ENCODE assay signal across 17 mouse cellular contexts in the genomic region with DNA sequence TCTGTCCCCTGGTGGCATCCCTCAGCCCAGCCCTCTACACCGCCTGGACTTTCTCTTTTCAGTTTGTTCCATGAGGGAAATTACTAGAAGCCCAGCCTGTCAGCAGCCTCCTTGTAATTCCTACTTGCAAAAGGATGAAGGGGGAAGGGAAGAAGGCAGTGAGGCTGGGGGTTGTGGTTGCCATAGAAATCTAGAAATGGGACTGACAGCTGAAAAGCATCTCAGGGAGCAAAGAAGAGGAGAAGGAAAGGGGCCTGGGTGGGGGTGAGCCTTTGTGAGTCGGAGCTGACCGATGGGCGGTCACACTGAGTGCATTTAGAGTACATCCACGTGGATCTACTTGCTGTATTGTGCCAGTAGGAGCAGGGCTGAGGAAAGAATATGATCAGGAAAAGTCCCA. TPM values are rescaled to one million over a fixed set of nuclear protein-coding genes. Genes with fewer than 3 reads are reported as not detected.
DNase-seq lines count a peak whose midpoint lies in the region; ATAC-seq and TF ChIP-seq lines count a peak whose summit lies in the region.
"Had no signal": no experiment of that assay in that cellular context is flagged by ENCODE, and none has a peak within 500 bp of the region (broad histone marks: within the 10 kb centered on the region; RNA-seq: fewer than 3 reads in every experiment).

No protein-coding gene starts in this region.

- no peak for TF ChIP-seq CTCF in midbrain, postnatal 0 days (IDR thresholded peaks at IDR 0.05)

- no peak overlapping the region for H3K4me2 ChIP-seq in hindbrain, embryonic 14.5 days (replicated peaks)
- H3K4me2 ChIP-seq in midbrain, postnatal 0 days (ENCODE audit: low read depth, low read length, poor library complexity, severe bottlenecking) = no peak overlapping the region
- H3K4me2 ChIP-seq: heart, embryonic 15.5 days; stomach, embryonic 15.5 days had no signal

- peak; percentile 50 for DNase-seq in embryo, embryonic 11 days
- DNase-seq in forebrain, embryonic 10.5 days (ENCODE audit: extremely low spot score, low spot score) = peak; percentile 42
- peak; percentile 34 for DNase-seq in hindbrain, embryonic 14.5 days (ENCODE audit: low spot score)
- DNase-seq in midbrain, postnatal 0 days (ENCODE audit: low spot score) = peak; percentile 40
- no peak for DNase-seq in adrenal gland, postnatal 10 days
- no peak for DNase-seq in heart, postnatal 14 days
- DNase-seq in natural killer cell, adult 2 months (ENCODE audit: low spot score in 2 of 2) = no peak
- DNase-seq: cerebellum, adult 2 months; kidney, postnatal 25 days; lung, postnatal 36 days had no signal

- no peak overlapping the region for H3K9ac ChIP-seq in hindbrain, embryonic 14.5 days
- H3K9ac ChIP-seq in midbrain, postnatal 0 days (replicated peaks; ENCODE audit: low read length, poor library complexity, severe bottlenecking) = no peak overlapping the region; the same call in 1 of the 2 replicates
- H3K9ac ChIP-seq: heart, embryonic 15.5 days; stomach, embryonic 15.5 days had no signal

- peaks cover 31% of the 10 kb centered on the region for H3K4me1 ChIP-seq in forebrain, embryonic 10.5 days
- H3K4me1 ChIP-seq in hindbrain, embryonic 14.5 days (replicated peaks; ENCODE audit: control insufficient read depth, insufficient read depth, low read length) = peaks cover 23% of the 10 kb centered on the region
- peaks cover 16% of the 10 kb centered on the region for H3K4me1 ChIP-seq in midbrain, postnatal 0 days (ENCODE audit: insufficient read depth, low read length)
- H3K4me1 ChIP-seq: stomach, embryonic 15.5 days had no signal

- H3K4me3 ChIP-seq in forebrain, embryonic 10.5 days = no peak overlapping the region
- no peak overlapping the region for H3K4me3 ChIP-seq in hindbrain, embryonic 14.5 days (replicated peaks; ENCODE audit: low read length)
- no peak overlapping the region for H3K4me3 ChIP-seq in midbrain, postnatal 0 days (ENCODE audit: low read depth, low read length)
- H3K4me3 ChIP-seq: heart, embryonic 15.5 days; stomach, embryonic 15.5 days had no signal

- 38% methylated on average over 5 of the region's 5 CpGs for WGBS in forebrain, embryonic 10.5 days
- 11% methylated on average over 5 of the region's 5 CpGs for WGBS in hindbrain, embryonic 14.5 days
- WGBS in midbrain, postnatal 0 days = 16% methylated on average over 5 of the region's 5 CpGs

- H3K27me3 ChIP-seq in forebrain, embryonic 10.5 days (ENCODE audit: poor library complexity, severe bottlenecking) = no peaks in the 10 kb centered on the region
- no peaks in the 10 kb centered on the region for H3K27me3 ChIP-seq in hindbrain, embryonic 14.5 days (ENCODE audit: control insufficient read depth, insufficient read depth, low read length)
- no peaks in the 10 kb centered on the region for H3K27me3 ChIP-seq in midbrain, postnatal 0 days (ENCODE audit: insufficient read depth, low read length)
- H3K27me3 ChIP-seq: stomach, embryonic 15.5 days had no signal

- no peaks in the 10 kb centered on the region for H3K36me3 ChIP-seq in forebrain, embryonic 10.5 days (replicated peaks)
- no peaks in the 10 kb centered on the region for H3K36me3 ChIP-seq in hindbrain, embryonic 14.5 days (replicated peaks; ENCODE audit: control insufficient read depth, insufficient read depth)
- no peaks in the 10 kb centered on the region for H3K36me3 ChIP-seq in midbrain, postnatal 0 days (ENCODE audit: insufficient read depth, low read length)
- H3K36me3 ChIP-seq: heart, embryonic 15.5 days; stomach, embryonic 15.5 days had no signal

- no peaks in the 10 kb centered on the region for H3K9me3 ChIP-seq in forebrain, embryonic 10.5 days
- no peaks in the 10 kb centered on the region for H3K9me3 ChIP-seq in hindbrain, embryonic 14.5 days (ENCODE audit: control insufficient read depth, low read length)
- H3K9me3 ChIP-seq in midbrain, postnatal 0 days (ENCODE audit: low read length) = no peaks in the 10 kb centered on the region
- H3K9me3 ChIP-seq: heart, embryonic 15.5 days; stomach, embryonic 15.5 days had no signal

- peak overlapping the region; percentile 78 for H3K27ac ChIP-seq in forebrain, embryonic 10.5 days
- H3K27ac ChIP-seq in hindbrain, embryonic 14.5 days = peak overlapping the region; percentile 3; the same call in 1 of the 2 replicates
- peak overlapping the region; percentile 52 for H3K27ac ChIP-seq in midbrain, postnatal 0 days (ENCODE audit: low read depth, low read length)
- H3K27ac ChIP-seq: heart, embryonic 15.5 days; stomach, embryonic 15.5 days had no signal

- intact Hi-C loops in heart, postnatal 14 days (cut with DNase I) = no loop called here

- peak; percentile 73 for ATAC-seq in hindbrain, embryonic 14.5 days (ENCODE audit: low FRiP score)
- peak; percentile 45; the same call in 1 of the 2 replicates for ATAC-seq in midbrain, postnatal 0 days (ENCODE audit: low FRiP score)
- ATAC-seq: intestine, embryonic 16.5 days had no signal

RNA-seq across cellular contexts. Expression of a gene that starts 47.2 kb away (rescaled TPM):
- not detected in 2 replicates for polyA plus RNA-seq in forebrain, embryonic 10.5 days (2016; fragmentation: Nextera tagmentation; extraction: Ambion mirVana)
- polyA plus RNA-seq in hindbrain, embryonic 14.5 days (2014; fragmentation: Nextera tagmentation; extraction: Ambion mirVana) = 0.29 and 0.30 TPM in 2 replicates
- not detected in 2 replicates for total RNA-seq in midbrain, postnatal 0 days (2014; rRNA removed)
- polyA plus RNA-seq in midbrain, postnatal 0 days (2015; fragmentation: Nextera tagmentation; extraction: Ambion mirVana) = 0.36 and 0.63 TPM in 2 replicates
- total RNA-seq in adrenal gland, postnatal 10 days (2021) = not detected
- total RNA-seq in heart, postnatal 14 days (2021) = not detected
- total RNA-seq: adrenal gland, postnatal 4 days; gastrocnemius, adult 18-20 months; left cerebral cortex, adult 8-10 months; liver, adult 2 months had no signal
- polyA plus RNA-seq: cerebellum, adult 2 months; heart, embryonic 15.5 days; intestine, embryonic 16.5 days; liver, adult 2 months; stomach, embryonic 15.5 days had no signal

Comparison
In these comparisons a context has a peak if more than half of its experiments do, and no peak if none do; other contexts are left out.
1. DNase-seq: peak in embryo, embryonic 11 days (single experiment), forebrain, embryonic 10.5 days (single experiment), hindbrain, embryonic 14.5 days (single experiment) and midbrain, postnatal 0 days (single experiment); none in adrenal gland, postnatal 10 days (single experiment), heart, postnatal 14 days (0 of 2) and natural killer cell, adult 2 months (0 of 2).
2. H3K27ac ChIP-seq: peak in every context shown above with its lines; median percentile 78 in forebrain, embryonic 10.5 days; 52 in midbrain, postnatal 0 days; 3 in hindbrain, embryonic 14.5 days.